In genomic region chr3:83946848-83947247, GRCm38 (mm10) we compare ENCODE assay signal across 10 mouse cellular contexts.
DNase-seq lines count a peak whose midpoint lies in the region; ATAC-seq lines count a peak whose summit lies in the region.
"Had no signal": no experiment of that assay in that cellular context is flagged by ENCODE, and none has a peak within 500 bp of the region (broad histone marks: within the 10 kb centered on the region; RNA-seq: fewer than 3 reads in every experiment).

No protein-coding gene starts in this region.

- no peak overlapping the region for H3K4me2 ChIP-seq in liver, embryonic 11.5 days
- H3K4me2 ChIP-seq in liver, embryonic 12.5 days: no peak overlapping the region
- H3K4me2 ChIP-seq: embryonic facial prominence, embryonic 13.5 days had no signal

- H3K27ac ChIP-seq in liver, embryonic 11.5 days (ENCODE audit: low read depth, low read length): no peak overlapping the region
- no peak overlapping the region for H3K27ac ChIP-seq in liver, embryonic 12.5 days
- H3K27ac ChIP-seq in macrophage: peak overlapping the region; percentile 63
- H3K27ac ChIP-seq: embryonic facial prominence, embryonic 13.5 days had no signal

- H3K4me3 ChIP-seq in liver, embryonic 11.5 days (ENCODE audit: low read depth, low read length): no peak overlapping the region
- no peak overlapping the region for H3K4me3 ChIP-seq in liver, embryonic 12.5 days
- no peak overlapping the region for H3K4me3 ChIP-seq in macrophage (ENCODE audit: inconsistent target)
- H3K4me3 ChIP-seq: embryonic facial prominence, embryonic 13.5 days had no signal

- intact Hi-C loops in left cerebral cortex, postnatal 4 days (cut with DNase I): loop anchor here (5.0 kb wide), 1 partner anchor 365 kb away; no protein-coding TSS in a partner anchor

- peaks cover 4% of the 10 kb centered on the region; the same call in 1 of the 2 replicates for H3K36me3 ChIP-seq in liver, embryonic 11.5 days (ENCODE audit: control insufficient read depth, insufficient read depth, low read length)
- H3K36me3 ChIP-seq in liver, embryonic 12.5 days: peaks cover 40% of the 10 kb centered on the region
- H3K36me3 ChIP-seq in macrophage (ENCODE audit: inconsistent target): no peaks in the 10 kb centered on the region; the same call in 1 of the 2 replicates

- H3K9ac ChIP-seq in liver, embryonic 11.5 days (ENCODE audit: low read depth, low read length): no peak overlapping the region
- no peak overlapping the region for H3K9ac ChIP-seq in liver, embryonic 12.5 days
- H3K9ac ChIP-seq: embryonic facial prominence, embryonic 13.5 days had no signal

- H3K9me3 ChIP-seq in liver, embryonic 11.5 days (ENCODE audit: control insufficient read depth, low read length): no peaks in the 10 kb centered on the region
- H3K9me3 ChIP-seq in liver, embryonic 12.5 days (replicated peaks): no peaks in the 10 kb centered on the region
- H3K9me3 ChIP-seq: embryonic facial prominence, embryonic 13.5 days had no signal

- DNase-seq in gastrocnemius, adult 18-20 months (ENCODE audit: low spot score): peak; percentile 36
- no peak for DNase-seq in gastrocnemius, postnatal 4 days (ENCODE audit: low spot score in 2 of 2)
- no peak for DNase-seq in liver, embryonic 11.5 days (ENCODE audit: low spot score)
- DNase-seq in adipocyte (ENCODE audit: low spot score): peak; percentile 75
- no peak for DNase-seq in left cerebral cortex, postnatal 4 days
- DNase-seq in adrenal gland, adult 18-20 months (ENCODE audit: low spot score in 2 of 2): no peak
- DNase-seq: spleen, adult 18-20 months had no signal

- 53% methylated on average over 1 of the region's 1 CpGs for WGBS in liver, embryonic 11.5 days
- 56% methylated on average over 1 of the region's 1 CpGs for WGBS in liver, embryonic 12.5 days (ENCODE audit: insufficient replicate concordance)
- 75% methylated on average over 1 of the region's 1 CpGs for WGBS in macrophage (ENCODE audit: missing documents)

- H3K79me2 ChIP-seq in macrophage (ENCODE audit: inconsistent target): no peaks in the 10 kb centered on the region

- peak; percentile 53; the same call in 1 of the 2 replicates for ATAC-seq in liver, embryonic 11.5 days (replicated peaks; ENCODE audit: low FRiP score)
- no peak for ATAC-seq in liver, embryonic 12.5 days

- no peaks in the 10 kb centered on the region; the same call in none of the 2 replicates for H3K4me1 ChIP-seq in liver, embryonic 11.5 days (replicated peaks; ENCODE audit: control insufficient read depth, insufficient read depth, low read length)
- H3K4me1 ChIP-seq in liver, embryonic 12.5 days: peaks cover 14% of the 10 kb centered on the region

- no peaks in the 10 kb centered on the region for H3K27me3 ChIP-seq in liver, embryonic 11.5 days (replicated peaks; ENCODE audit: control insufficient read depth, insufficient read depth, low read length)
- no peaks in the 10 kb centered on the region for H3K27me3 ChIP-seq in liver, embryonic 12.5 days (replicated peaks)
- H3K27me3 ChIP-seq: embryonic facial prominence, embryonic 13.5 days had no signal

Comparison
In these comparisons a context has a peak if more than half of its experiments do, and no peak if none do; other contexts are left out.
1. DNase-seq: peak in gastrocnemius, adult 18-20 months (single experiment) and adipocyte (single experiment); none in gastrocnemius, postnatal 4 days (0 of 2), liver, embryonic 11.5 days (single experiment), left cerebral cortex, postnatal 4 days (single experiment) and adrenal gland, adult 18-20 months (0 of 2).